Mouse (Mus musculus): ENCODE results near the gene Bin2. TPM values are rescaled to one million over a fixed set of nuclear protein-coding genes. Genes with fewer than 3 reads are reported as not detected.

The Bin2 gene
- total RNA-seq, 2 experiments from 2014 or later, result 5.4 to 5.7 TPM

- DNase-seq (ENCODE audit: low spot score in 2 of 2), result no peak
Observed at GRCm38 (mm10) chr15:100654271-100654670, 15.1 kb downstream of the Bin2 start.

GRCm38 (mm10) chr15:100651610-100652009 lies 17.7 kb downstream of the Bin2 start:
- no peak for DNase-seq (ENCODE audit: low spot score in 2 of 2)

- DNase-seq (ENCODE audit: low spot score in 2 of 2), result no peak
Observed at GRCm38 (mm10) chr15:100650111-100650510, 19.2 kb downstream of the Bin2 start.

- DNase-seq (ENCODE audit: low spot score in 2 of 2), result no peak
Observed at GRCm38 (mm10) chr15:100646161-100646560, 23.2 kb downstream of the Bin2 start.

GRCm38 (mm10) chr15:100642451-100642850 lies 26.9 kb downstream of the Bin2 start:
- no peak for DNase-seq (ENCODE audit: low spot score in 2 of 2)

- no peak for DNase-seq (ENCODE audit: low spot score in 2 of 2)
Observed at GRCm38 (mm10) chr15:100641226-100641810, 28.0 kb downstream of the Bin2 start.

- no peak for DNase-seq (ENCODE audit: low spot score in 2 of 2)
Observed at GRCm38 (mm10) chr15:100639972-100640750, 29.2 kb downstream of the Bin2 start.

GRCm38 (mm10) chr15:100637661-100638060 lies 31.7 kb downstream of the Bin2 start:
- DNase-seq (ENCODE audit: low spot score in 2 of 2), result no peak

GRCm38 (mm10) chr15:100636700-100637501 lies 32.5 kb downstream of the Bin2 start, which contains the start of gene Smagp:
Gene Smagp (minus strand): TSS chr15:100636940.
- DNase-seq (ENCODE audit: low spot score in 2 of 2), result no peak

GRCm38 (mm10) chr15:100635851-100636645 lies 33.3 kb downstream of the Bin2 start:
- no peak for DNase-seq (ENCODE audit: low spot score in 2 of 2)

GRCm38 (mm10) chr15:100635239-100635638 lies 34.1 kb downstream of the Bin2 start:
- no peak for DNase-seq (ENCODE audit: low spot score in 2 of 2)

GRCm38 (mm10) chr15:100633341-100633740 lies 36.0 kb downstream of the Bin2 start:
- DNase-seq (ENCODE audit: low spot score in 2 of 2), result no peak

- no peak for DNase-seq (ENCODE audit: low spot score in 2 of 2)
Observed at GRCm38 (mm10) chr15:100632323-100632722, 37.0 kb downstream of the Bin2 start.

- DNase-seq (ENCODE audit: low spot score in 2 of 2), result no peak
Observed at GRCm38 (mm10) chr15:100631454-100632170, 37.7 kb downstream of the Bin2 start.

- DNase-seq (ENCODE audit: low spot score in 2 of 2), result no peak
Observed at GRCm38 (mm10) chr15:100630126-100630525, 39.2 kb downstream of the Bin2 start.

GRCm38 (mm10) chr15:100628797-100629196 lies 40.6 kb downstream of the Bin2 start:
- no peak for DNase-seq (ENCODE audit: low spot score in 2 of 2)

- no peak for DNase-seq (ENCODE audit: low spot score in 2 of 2)
Observed at GRCm38 (mm10) chr15:100627774-100628370, 41.5 kb downstream of the Bin2 start.

GRCm38 (mm10) chr15:100627287-100627686 lies 42.1 kb downstream of the Bin2 start:
- DNase-seq (ENCODE audit: low spot score in 2 of 2), result no peak

GRCm38 (mm10) chr15:100624435-100624834 lies 44.9 kb downstream of the Bin2 start:
- no peak for DNase-seq (ENCODE audit: low spot score in 2 of 2)

- DNase-seq (ENCODE audit: low spot score in 2 of 2), result no peak
Observed at GRCm38 (mm10) chr15:100623754-100624153, 45.6 kb downstream of the Bin2 start.

Data from layer of hippocampus, adult 18-20 months (tissue).